Mouse (Mus musculus): ENCODE measurements around the gene Rab43. TPM values are rescaled to one million over a fixed set of nuclear protein-coding genes. Genes with fewer than 3 reads are reported as not detected.

The Rab43 gene
- polyA plus RNA-seq (2017; shearing (Covaris generic)), result 34.5 TPM

DNA sequence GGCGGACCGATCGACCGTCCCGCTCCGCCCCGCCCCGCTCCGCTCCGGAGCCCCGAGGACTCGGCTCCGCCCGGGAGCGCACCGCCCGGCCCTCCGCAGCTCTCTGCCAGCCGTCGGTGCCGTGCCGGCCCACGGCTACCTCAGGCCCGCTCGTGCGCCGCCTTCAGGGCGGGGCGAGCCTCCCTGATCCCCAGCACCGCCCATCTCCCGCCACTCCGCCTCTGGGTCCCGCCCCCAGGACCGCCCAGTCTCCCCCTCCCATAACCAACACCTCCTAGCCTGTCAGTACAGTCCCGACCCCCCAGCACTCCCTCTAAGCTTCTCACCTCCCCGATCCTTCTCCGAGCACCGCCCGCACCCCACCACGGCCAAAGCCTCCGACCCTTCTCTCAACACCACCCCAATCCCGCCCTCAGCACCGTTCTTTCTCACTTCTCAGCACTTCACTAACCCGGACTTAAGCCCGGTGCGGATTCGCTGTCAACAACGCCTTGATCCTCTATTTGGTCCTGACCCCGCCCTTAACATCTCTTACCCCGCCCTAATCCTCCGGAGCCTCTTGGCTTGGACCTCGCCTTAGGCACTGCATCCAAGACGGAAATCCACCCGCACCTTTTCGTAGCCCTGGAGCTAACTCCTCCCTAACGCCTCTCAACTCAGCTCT lies at the start of gene Rab43:
Gene Rab43 (minus strand): TSS at position 490 of the 664 bp plus-strand sequence.

DNA sequence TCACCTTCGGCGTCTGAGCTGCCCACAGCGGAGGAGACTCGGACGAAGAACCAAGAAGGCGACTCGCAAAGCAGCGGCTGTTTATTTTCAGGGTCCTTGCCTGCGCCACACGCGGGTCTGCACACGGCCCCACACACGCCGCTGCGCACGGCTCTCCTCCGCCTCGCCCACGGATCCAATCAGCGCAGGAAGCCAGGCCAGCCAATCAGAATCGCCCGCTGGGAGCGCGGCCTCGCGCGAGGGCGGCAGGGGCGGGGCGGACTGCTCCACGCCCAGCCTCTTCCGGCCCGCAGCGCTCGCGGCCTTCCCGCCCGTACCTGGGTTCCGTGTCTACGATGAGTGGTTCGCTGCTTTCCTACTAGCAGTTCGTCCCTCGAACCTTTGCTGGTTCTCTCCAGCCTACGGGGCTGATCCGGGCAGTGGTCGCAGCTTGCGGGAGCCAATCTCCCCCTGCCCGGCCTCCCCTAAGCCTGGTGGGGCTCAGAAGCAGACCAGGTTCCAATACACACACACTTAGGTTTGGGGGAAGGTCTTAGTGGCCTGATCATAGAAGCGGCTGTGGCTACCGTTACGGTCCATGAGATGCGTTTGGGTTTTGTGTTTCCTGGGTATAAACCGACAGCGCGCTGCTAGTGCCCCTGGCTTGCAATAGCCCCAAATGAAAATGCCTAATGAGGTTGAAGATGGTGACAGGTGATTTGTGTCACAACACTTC lies 39.1 kb upstream of the Rab43 start, which contains the start of gene Cnbp:
Gene Cnbp (minus strand): TSS at position 207 of the 715 bp plus-strand sequence.

DNA sequence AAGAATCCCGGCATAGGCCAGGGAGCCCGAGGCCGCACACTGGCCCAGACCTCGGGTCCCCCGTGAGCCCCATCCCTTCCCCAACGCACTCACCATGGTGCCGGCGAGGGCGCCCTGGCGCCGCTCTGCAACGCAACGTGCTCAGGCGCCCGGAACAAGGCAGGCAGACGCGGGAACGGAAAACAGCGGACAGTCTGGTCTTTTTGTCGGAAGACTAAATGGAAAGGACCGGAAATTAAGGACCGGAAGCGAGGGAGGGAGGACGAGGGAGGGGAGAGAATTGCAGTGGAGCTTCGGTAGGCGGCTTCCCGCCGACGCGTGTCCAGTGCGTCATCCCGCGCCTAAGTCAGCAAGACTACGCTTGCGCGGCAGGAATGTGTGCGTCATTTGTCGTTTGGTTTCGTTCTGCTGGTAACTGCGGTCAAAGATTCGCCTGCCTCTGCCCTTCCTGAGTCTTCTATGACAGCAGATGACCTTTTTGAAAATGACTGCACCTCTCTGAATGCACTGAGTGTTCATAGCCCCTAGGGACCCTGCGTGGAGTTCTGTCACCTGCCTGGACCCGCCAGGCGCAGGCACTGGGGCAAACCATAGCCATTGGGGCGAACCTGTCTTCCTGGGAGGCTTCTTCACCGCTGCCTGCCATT lies 26.7 kb upstream of the Rab43 start, which contains the start of gene Isy1:
Gene Isy1 (minus strand): TSS at position 248 of the 647 bp plus-strand sequence.

DNA sequence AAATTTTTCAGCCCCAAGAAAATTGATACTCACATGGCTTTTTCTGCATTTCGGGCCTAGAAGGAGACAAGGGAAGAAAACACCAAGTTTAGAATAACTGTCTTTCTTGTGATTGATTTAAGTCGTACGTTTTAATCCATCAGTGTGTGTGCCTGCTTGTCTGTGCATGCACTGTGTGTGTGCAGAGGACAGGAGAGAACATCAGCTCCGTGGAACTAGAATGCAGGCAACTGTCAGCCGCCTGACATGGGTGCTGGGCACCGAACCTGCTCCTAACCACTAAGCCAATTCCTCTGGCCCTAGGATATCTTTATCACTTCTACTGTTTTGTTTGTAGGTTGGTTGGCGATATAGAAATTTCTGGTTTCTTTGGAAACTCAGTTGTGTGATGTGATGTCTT lies 23.7 kb upstream of the Rab43 start, which contains the start of gene Gm45140:
Gene Gm45140 (minus strand): TSS at position 101 of the 400 bp plus-strand sequence.

DNA sequence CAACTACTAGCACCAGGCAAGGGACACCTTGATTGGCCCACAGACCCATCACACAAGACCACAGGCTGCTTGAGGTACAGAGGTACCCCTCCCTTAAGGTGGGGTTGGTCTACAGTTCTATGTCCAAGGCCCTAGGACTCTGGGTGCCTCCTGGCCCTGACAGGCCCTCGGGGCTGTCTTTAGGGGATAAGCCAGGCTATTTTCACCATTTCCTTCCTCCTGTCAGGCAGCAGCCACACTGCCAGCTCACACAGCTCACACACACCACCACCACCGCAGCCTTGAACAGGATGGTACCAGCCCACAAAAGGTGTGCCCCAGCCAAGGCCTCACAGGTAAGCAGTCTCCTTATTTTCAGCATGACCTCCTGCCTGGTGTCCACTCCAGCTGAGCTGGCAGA lies 34.1 kb downstream of the Rab43 start, which contains the start of gene Gp9:
Gene Gp9 (plus strand): TSS at position 231 of the 400 bp plus-strand sequence.

Other genes starting within 250 kb of the Rab43 start
- gene Prokr1, start 221.4 kb downstream of the Rab43 start, polyA plus RNA-seq (2017; shearing (Covaris generic)), result 0.11 TPM
- 9.9 TPM for gene Aplf, start 140.0 kb downstream of the Rab43 start, polyA plus RNA-seq (2017; shearing (Covaris generic))
- gene Efcc1, start 81.3 kb downstream of the Rab43 start, polyA plus RNA-seq (2017; shearing (Covaris generic)), result 0.34 TPM
- not detected for gene Gp9, start 34.1 kb downstream of the Rab43 start, polyA plus RNA-seq (2017; shearing (Covaris generic))
- gene Gm45140, start 23.6 kb upstream of the Rab43 start, polyA plus RNA-seq (2017; shearing (Covaris generic)), result 12.3 TPM
- gene Isy1, start 26.6 kb upstream of the Rab43 start, polyA plus RNA-seq (2017; shearing (Covaris generic)), result 72.1 TPM
- gene Cnbp, start 38.9 kb upstream of the Rab43 start, polyA plus RNA-seq (2017; shearing (Covaris generic)), result 1,206 TPM
- 154 TPM for gene Copg1, start 75.7 kb upstream of the Rab43 start, polyA plus RNA-seq (2017; shearing (Covaris generic))
- gene Hmces, start 101.8 kb upstream of the Rab43 start, polyA plus RNA-seq (2017; shearing (Covaris generic)), result 40.3 TPM
- not detected for gene H1fx, start 169.5 kb upstream of the Rab43 start, polyA plus RNA-seq (2017; shearing (Covaris generic))
- gene Rab7, start 233.1 kb upstream of the Rab43 start, polyA plus RNA-seq (2017; shearing (Covaris generic)), result 285 TPM

All from CD4-positive, CD25-positive, alpha-beta regulatory T cell (primary cell).